Mouse (Mus musculus): Measurements from ENCODE around the gene Tenm4. TPM values are rescaled to one million over a fixed set of nuclear protein-coding genes. Genes with fewer than 3 reads are reported as not detected.

The Tenm4 gene
- polyA plus RNA-seq, 1 experiment from 2014 or later, result 45.6 TPM

DNA sequence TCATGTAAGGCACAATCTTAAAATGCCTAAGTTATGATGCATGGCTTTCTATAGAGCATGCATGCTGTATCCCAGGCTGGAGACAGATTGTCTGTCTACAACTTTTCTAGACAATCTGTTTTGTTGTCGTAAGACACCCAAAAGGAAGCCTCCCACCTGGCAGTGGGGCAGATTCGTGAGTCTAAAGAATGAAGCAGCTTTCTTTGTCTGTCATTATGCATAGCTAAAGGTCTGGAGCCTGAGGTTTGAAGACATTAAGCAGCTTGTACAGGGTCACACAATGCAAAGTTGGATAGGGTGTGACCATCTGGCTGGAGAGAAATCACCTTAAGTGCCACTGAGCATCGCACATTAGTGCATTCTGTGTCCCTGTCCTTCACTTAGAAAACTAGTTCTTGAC lies 648.5 kb downstream of the Tenm4 start:
- no peak overlapping the region for H3K27ac ChIP-seq
- WGBS, result 78% methylated on average over 3 of the region's 3 CpGs
- H3K4me1 ChIP-seq, result peaks cover 12% of the 10 kb centered on the region
- H3K4me2 ChIP-seq, result no peak overlapping the region
- ATAC-seq (ENCODE audit: insufficient number of reproducible peaks, insufficient read depth, low FRiP score, low TSS enrichment, low read depth), result no peak
- no peak overlapping the region for H3K9ac ChIP-seq
- no peaks in the 10 kb centered on the region for H3K9me3 ChIP-seq
- H3K27me3 ChIP-seq, result no peaks in the 10 kb centered on the region
- no peak overlapping the region for H3K4me3 ChIP-seq
- H3K36me3 ChIP-seq, result 0 out of 2 replicates have a peak, but pooled peaks cover 11% of the 10 kb centered on the region

DNA sequence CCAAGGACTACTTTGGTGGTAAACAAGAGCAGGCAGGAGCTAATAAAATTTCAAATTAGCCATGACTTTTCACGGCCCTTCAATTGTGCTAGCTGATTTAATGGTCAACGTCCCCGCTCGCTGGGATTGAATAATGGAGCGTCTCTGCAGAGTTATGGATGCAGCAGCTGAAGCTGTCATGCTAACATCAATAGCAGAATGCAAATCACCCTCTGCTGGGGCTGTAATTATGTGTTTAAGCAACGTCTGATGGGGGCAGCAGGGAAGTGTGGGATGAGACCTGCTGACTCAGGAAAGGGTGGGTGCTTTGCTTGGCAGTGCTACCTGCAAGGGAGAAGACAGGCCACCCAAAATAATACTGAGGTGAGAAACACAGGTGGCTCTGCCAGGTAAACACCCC lies 649.3 kb downstream of the Tenm4 start:
- WGBS, result 65% methylated on average over 6 of the region's 6 CpGs
- H3K9ac ChIP-seq, result no peak overlapping the region
- no peak overlapping the region for H3K27ac ChIP-seq
- H3K4me2 ChIP-seq, result no peak overlapping the region
- no peak overlapping the region for H3K4me3 ChIP-seq
- H3K9me3 ChIP-seq, result no peaks in the 10 kb centered on the region
- H3K27me3 ChIP-seq, result no peaks in the 10 kb centered on the region
- 0 out of 2 replicates have a peak, but pooled peaks cover 13% of the 10 kb centered on the region for H3K36me3 ChIP-seq
- ATAC-seq (ENCODE audit: insufficient number of reproducible peaks, insufficient read depth, low FRiP score, low TSS enrichment, low read depth), result no peak
- peaks cover 10% of the 10 kb centered on the region for H3K4me1 ChIP-seq

DNA sequence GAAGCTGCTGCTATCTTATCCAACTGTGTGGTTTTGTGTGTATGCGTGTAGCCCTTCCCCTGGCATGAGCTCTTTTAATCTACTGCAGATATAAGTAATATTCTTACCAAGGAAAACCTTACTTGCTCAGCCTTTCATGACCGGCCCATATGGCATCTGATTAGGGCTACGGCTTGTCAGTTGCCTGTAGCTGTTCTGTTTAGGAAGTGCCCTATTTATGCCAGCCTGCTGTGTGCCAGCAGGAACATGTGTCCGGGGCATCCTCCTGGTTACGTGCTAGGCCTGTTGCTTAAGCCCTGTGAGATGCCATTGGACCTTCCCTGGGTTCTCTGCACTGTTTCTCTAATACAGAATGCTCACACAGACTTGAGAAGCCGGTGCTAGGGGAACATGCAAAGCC lies 655.1 kb downstream of the Tenm4 start:
- no peak overlapping the region for H3K4me3 ChIP-seq
- 0 out of 2 replicates have a peak overlapping the region, but pooled peaks have one; percentile 16 for H3K9ac ChIP-seq
- H3K27ac ChIP-seq, result no peak overlapping the region; the same call in 1 of the 2 replicates
- WGBS, result 83% methylated on average over 6 of the region's 6 CpGs
- no peak overlapping the region for H3K4me2 ChIP-seq
- no peaks in the 10 kb centered on the region for H3K9me3 ChIP-seq
- H3K27me3 ChIP-seq, result no peaks in the 10 kb centered on the region
- ATAC-seq (ENCODE audit: insufficient number of reproducible peaks, insufficient read depth, low FRiP score, low TSS enrichment, low read depth), result no peak
- peaks cover 25% of the 10 kb centered on the region for H3K36me3 ChIP-seq
- peaks cover 7% of the 10 kb centered on the region; the same call in 1 of the 2 replicates for H3K4me1 ChIP-seq

DNA sequence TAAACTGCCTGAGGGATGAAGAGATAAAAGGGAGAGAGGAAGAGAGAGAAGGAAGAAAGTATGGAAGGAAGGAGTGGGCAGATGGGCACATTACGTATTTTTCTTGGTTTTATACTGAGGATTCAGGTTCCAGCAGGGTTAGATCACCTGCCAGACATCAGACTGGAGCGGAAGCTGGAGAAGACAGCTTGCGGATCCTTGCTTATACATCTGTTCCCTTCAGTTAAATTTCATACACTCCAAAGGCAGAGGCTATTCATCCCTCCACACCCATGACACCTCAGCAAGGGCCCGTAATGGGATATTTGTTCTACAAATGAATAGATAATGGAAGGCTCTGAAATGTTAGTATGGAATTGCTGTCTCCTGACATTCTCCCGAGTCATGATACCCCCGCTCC lies 655.6 kb downstream of the Tenm4 start:
- ATAC-seq (ENCODE audit: insufficient number of reproducible peaks, insufficient read depth, low FRiP score, low TSS enrichment, low read depth), result no peak
- H3K27ac ChIP-seq, result no peak overlapping the region
- H3K4me2 ChIP-seq, result no peak overlapping the region
- 0 out of 2 replicates have a peak overlapping the region, but pooled peaks have one; percentile 16 for H3K9ac ChIP-seq
- H3K4me1 ChIP-seq, result peaks cover 9% of the 10 kb centered on the region; the same call in 1 of the 2 replicates
- no peaks in the 10 kb centered on the region for H3K9me3 ChIP-seq
- H3K27me3 ChIP-seq, result no peaks in the 10 kb centered on the region
- H3K36me3 ChIP-seq, result peaks cover 25% of the 10 kb centered on the region
- 94% methylated on average over 6 of the region's 6 CpGs for WGBS
- H3K4me3 ChIP-seq, result no peak overlapping the region

DNA sequence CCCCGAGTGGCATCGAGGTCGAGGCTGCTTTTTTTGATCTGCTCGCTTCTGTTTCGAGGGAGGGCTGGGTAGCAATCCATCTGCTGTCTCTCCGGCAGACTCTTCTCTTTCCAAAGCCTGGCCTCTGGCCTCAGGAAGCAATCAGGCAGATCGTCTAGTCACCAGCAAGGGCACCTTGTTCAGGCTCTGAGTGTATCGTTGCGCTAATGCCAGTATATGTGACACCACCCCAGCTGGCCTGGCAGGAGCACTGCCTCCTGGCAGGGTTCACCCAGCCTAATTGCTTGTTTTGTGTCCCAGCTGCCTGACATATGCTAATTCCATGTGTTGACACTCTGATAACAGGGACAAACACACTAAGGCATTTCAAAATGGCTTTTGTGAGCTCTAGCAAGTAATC lies 661.5 kb downstream of the Tenm4 start:
- H3K4me1 ChIP-seq, result peaks cover 40% of the 10 kb centered on the region
- no peak for ATAC-seq (ENCODE audit: insufficient number of reproducible peaks, insufficient read depth, low FRiP score, low TSS enrichment, low read depth)
- H3K27ac ChIP-seq, result no peak overlapping the region
- no peaks in the 10 kb centered on the region for H3K9me3 ChIP-seq
- 42% methylated on average over 9 of the region's 9 CpGs for WGBS
- no peaks in the 10 kb centered on the region for H3K27me3 ChIP-seq
- H3K9ac ChIP-seq, result no peak overlapping the region
- H3K4me3 ChIP-seq, result no peak overlapping the region
- H3K36me3 ChIP-seq, result peaks cover 15% of the 10 kb centered on the region
- no peak overlapping the region for H3K4me2 ChIP-seq

DNA sequence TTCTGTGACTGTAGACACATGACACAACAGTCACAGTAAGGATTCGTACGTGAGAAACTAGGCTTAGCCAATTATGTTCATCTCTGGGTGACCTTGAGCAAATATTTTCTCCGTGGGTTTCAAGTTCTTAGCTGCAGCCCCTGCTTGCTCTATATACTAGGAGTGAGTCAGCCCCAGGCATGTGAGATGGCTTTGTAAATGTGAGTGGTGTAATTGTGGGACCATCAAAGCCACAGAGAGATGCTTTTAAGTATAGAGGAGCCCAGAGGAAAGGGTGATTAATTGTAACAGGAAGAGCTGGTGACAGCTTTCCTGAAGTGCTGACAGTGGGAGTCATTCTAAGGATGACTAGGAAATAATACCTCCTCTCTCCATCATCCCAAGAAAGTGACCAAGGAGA lies 662.0 kb downstream of the Tenm4 start:
- WGBS, result 57% methylated on average over 3 of the region's 3 CpGs
- Histone ChIP-seq H3K9ac (no peak overlapping the region), H3K9me3 (no peaks in the 10 kb centered on the region), H3K4me1 (peaks cover 40% of the 10 kb centered on the region), H3K4me2 (no peak overlapping the region), H3K27ac (no peak overlapping the region), H3K4me3 (no peak overlapping the region), H3K36me3 (peaks cover 13% of the 10 kb centered on the region), H3K27me3 (no peaks in the 10 kb centered on the region)
- ATAC-seq (ENCODE audit: insufficient number of reproducible peaks, insufficient read depth, low FRiP score, low TSS enrichment, low read depth), result no peak

DNA sequence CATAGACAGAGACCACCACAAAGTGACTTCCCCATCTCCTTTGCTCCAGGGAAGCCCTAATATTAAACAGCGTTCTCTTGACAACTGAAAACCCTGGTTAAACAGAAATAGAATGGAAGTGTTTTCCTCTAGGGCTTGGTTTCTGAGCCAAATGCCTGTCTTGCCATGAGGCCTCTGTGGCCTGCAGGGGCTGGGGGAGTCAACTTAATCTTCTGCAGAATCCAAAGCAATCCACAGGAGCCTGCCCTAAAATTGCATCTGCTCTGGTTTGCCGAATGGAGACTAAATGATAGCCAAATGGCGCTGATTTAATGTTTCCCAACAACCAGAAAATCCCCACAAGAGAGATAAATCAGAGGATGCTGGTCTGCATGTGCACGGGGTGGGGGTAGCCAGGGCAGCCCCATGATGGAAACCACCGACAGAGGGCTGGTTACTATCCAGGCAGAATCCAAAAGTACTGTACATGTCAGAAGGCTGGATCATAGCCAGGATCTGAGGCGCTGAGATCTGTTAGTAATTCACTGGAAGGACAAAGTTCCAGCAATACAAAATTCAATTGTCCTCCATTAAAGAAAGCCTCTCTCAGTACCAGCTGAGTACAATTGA lies 663.7 kb downstream of the Tenm4 start:
- Histone ChIP-seq H3K4me1 (peaks cover 40% of the 10 kb centered on the region), H3K27ac (peak overlapping the region; percentile 78), H3K36me3 (peaks cover 22% of the 10 kb centered on the region), H3K9me3 (no peaks in the 10 kb centered on the region), H3K9ac (no peak overlapping the region), H3K4me2 (peak overlapping the region; percentile 7; the same call in 1 of the 2 replicates), H3K27me3 (no peaks in the 10 kb centered on the region), H3K4me3 (no peak overlapping the region)
- 25% methylated on average over 6 of the region's 6 CpGs for WGBS
- peak; percentile 75 for ATAC-seq (ENCODE audit: insufficient number of reproducible peaks, insufficient read depth, low FRiP score, low TSS enrichment, low read depth)

DNA sequence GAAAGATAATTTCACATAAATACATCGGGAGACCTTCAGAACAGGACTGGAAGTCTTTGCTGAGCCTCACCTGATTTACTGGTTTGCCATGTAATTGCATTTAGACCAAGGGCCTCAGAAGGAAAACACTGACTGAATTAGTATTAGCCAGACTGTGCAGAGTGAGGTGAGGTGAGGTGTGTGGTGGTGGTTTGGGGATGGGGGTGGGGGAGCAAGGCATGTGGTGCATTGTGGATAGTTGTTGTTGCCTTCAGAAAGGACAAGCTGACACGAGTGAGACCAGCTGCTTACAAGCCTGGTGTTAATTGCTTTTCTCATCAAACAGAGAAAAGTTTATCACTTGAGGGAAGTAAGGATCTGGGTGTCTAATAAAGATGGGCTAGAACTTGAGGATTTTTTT lies 664.3 kb downstream of the Tenm4 start:
- Histone ChIP-seq H3K4me3 (no peak overlapping the region), H3K36me3 (peaks cover 25% of the 10 kb centered on the region), H3K27ac (peak overlapping the region; percentile 78), H3K9ac (no peak overlapping the region), H3K4me1 (peaks cover 40% of the 10 kb centered on the region), H3K27me3 (no peaks in the 10 kb centered on the region), H3K4me2 (no peak overlapping the region; the same call in 1 of the 2 replicates), H3K9me3 (no peaks in the 10 kb centered on the region)
- ATAC-seq (ENCODE audit: insufficient number of reproducible peaks, insufficient read depth, low FRiP score, low TSS enrichment, low read depth), result no peak
- 19% methylated on average over 2 of the region's 2 CpGs for WGBS

DNA sequence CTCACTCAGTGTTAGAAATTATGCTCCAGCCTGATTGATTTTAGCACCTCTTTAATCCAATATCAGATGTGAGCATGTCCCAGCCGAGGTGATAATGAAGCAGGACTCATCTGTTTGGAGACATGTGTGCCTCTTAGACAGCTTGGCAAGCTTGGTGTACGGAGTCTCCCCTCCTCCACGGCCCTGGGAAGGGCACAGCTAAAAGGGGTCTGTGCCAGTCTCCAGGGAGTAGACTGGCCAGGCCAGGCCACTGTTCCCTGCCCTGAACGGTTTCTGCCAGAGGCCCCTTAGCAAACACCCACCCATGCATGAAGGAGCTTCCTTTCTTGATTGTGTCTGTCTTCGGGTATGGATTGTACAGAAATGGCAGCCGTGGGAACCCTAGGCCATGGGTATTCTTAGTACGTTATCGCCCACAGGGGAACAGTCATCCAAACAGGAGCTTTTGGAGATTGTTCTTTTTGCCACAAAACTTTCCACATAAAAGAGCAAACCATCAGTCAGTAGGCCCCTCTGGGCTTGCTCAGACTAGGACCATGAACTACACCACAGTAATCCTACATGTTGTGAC lies 667.3 kb downstream of the Tenm4 start:
- Histone ChIP-seq H3K9ac (no peak overlapping the region), H3K4me3 (no peak overlapping the region), H3K4me2 (no peak overlapping the region), H3K27me3 (no peaks in the 10 kb centered on the region), H3K36me3 (peaks cover 30% of the 10 kb centered on the region), H3K4me1 (peaks cover 21% of the 10 kb centered on the region), H3K9me3 (no peaks in the 10 kb centered on the region), H3K27ac (no peak overlapping the region)
- ATAC-seq (ENCODE audit: insufficient number of reproducible peaks, insufficient read depth, low FRiP score, low TSS enrichment, low read depth), result no peak
- WGBS, result 89% methylated on average over 8 of the region's 8 CpGs

DNA sequence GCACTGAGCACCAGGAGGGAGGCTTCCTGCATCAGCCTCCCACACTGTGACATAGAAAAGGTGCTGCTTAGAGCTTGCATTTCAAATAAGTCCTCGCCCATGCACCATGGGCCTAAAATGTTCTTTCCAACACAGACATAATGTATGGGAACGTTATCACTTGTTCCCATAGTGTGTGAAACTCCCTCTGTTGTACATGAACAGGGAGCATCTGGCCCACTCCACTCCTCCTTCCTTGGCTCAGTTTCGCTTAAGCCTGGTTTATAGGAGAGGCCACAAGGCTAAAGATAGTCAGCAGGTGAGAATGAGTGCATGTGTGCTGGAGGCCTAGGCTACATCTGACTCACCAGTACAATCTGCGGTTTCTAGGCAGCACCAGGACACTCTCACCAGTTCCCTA lies 667.9 kb downstream of the Tenm4 start:
- peaks cover 21% of the 10 kb centered on the region for H3K4me1 ChIP-seq
- H3K9ac ChIP-seq, result no peak overlapping the region
- no peaks in the 10 kb centered on the region for H3K9me3 ChIP-seq
- no peaks in the 10 kb centered on the region for H3K27me3 ChIP-seq
- no peak for ATAC-seq (ENCODE audit: insufficient number of reproducible peaks, insufficient read depth, low FRiP score, low TSS enrichment, low read depth)
- no peak overlapping the region for H3K4me3 ChIP-seq
- no peak overlapping the region for H3K4me2 ChIP-seq
- WGBS, result 94% methylated on average over 4 of the region's 4 CpGs
- H3K27ac ChIP-seq, result no peak overlapping the region
- H3K36me3 ChIP-seq, result peaks cover 33% of the 10 kb centered on the region

DNA sequence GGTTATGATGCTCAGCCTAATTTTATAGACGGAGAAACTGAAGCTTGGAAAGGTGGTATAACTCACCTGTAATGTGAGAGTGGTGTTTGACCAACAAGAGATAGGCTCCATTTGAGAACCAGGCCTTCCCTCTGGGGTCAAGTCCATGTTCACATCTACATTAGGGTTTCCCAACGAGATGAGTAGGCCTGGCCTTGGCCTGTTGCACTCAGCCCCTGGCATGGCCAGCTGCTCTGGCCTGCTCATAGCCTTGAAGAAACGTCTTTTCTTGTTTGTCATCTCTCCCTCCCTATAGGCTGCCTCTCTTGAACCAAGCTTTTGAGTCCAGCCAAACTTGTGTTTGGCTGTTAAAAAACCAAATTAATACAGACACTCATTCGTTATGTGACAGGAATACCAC lies 668.5 kb downstream of the Tenm4 start:
- no peak overlapping the region for H3K4me2 ChIP-seq
- H3K9ac ChIP-seq, result no peak overlapping the region
- H3K36me3 ChIP-seq, result peaks cover 39% of the 10 kb centered on the region
- H3K4me1 ChIP-seq, result peaks cover 17% of the 10 kb centered on the region
- H3K9me3 ChIP-seq, result no peaks in the 10 kb centered on the region
- no peaks in the 10 kb centered on the region for H3K27me3 ChIP-seq
- H3K27ac ChIP-seq, result no peak overlapping the region
- 91% methylated on average over 4 of the region's 4 CpGs for WGBS
- H3K4me3 ChIP-seq, result no peak overlapping the region
- ATAC-seq (ENCODE audit: insufficient number of reproducible peaks, insufficient read depth, low FRiP score, low TSS enrichment, low read depth), result no peak

DNA sequence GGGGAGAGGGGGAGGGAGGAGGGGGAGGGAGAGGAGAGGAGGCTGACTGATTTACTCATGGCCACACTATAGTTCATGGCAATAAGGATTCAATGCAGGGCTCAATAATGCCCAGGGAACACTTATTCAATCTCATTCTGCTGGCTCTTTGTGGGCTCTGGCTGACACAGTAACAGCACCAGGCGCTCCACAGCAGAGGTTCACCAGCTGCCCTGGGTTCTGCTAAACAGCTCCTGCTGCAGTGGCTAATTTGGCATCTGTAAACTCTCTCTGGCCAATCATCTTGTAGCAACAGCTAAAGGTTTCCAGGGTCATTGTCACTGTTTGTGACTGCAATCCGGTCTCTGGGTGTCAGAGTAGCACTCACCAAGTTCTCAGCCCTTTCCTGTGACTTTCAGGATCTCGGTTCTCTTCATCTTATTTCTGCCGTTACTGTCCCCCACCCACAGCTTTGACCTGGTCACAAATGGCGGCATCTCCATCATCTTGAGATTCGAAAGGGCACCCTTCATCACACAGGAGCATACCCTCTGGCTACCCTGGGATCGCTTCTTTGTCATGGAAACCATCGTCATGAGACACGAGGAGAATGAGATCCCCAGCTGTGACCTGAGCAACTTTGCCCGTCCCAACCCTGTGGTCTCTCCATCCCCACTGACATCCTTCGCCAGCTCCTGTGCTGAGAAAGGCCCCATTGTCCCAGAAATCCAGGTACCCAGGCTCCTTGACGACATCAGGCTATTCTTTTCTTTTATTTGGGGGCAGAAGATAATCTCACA lies 671.6 kb downstream of the Tenm4 start:
- Histone ChIP-seq H3K4me3 (no peak overlapping the region), H3K36me3 (peaks cover 49% of the 10 kb centered on the region), H3K4me2 (no peak overlapping the region), H3K9me3 (no peaks in the 10 kb centered on the region), H3K27me3 (no peaks in the 10 kb centered on the region), H3K9ac (no peak overlapping the region), H3K4me1 (no peaks in the 10 kb centered on the region), H3K27ac (no peak overlapping the region)
- WGBS, result 71% methylated on average over 12 of the region's 12 CpGs
- no peak for ATAC-seq (ENCODE audit: insufficient number of reproducible peaks, insufficient read depth, low FRiP score, low TSS enrichment, low read depth)

All from embryonic facial prominence, embryonic 13.5 days (tissue).